Mouse (Mus musculus) kidney, postnatal 4 days (tissue): Measurements from ENCODE around the gene Rbm31y.
"Not testable (repeated sequence)": the region's sequence is repeated elsewhere in the genome, so short reads cannot be mapped to it uniquely, and the experiment has no call there.

Source experiments
- DNase-seq, 2 experiments: peaks; one replicate each; pipeline ENCODE4 v3.0.0; 2021; ENCODE audit warnings: mixed read lengths in 2 of 2

Gene Rbm31y

DNA sequence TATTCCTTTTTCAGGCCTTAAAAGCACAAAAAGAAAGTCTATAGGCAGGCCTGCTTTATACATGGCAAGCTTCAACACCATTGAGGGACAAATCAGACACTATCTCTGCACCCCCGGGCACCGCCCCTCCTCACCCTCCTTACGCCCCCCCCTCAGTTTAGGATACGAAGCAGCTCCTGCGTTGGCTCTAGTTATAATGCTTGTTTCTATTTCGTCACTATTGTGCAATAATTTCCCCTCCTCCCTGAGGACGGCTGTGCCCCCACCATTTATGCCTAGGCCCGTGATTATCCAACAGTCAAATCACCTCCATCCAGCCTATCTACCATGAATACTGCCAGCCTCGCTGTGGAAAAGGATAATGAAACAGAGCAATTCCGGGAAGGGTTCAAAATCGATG lies at the start of gene Rbm31y:
Gene Rbm31y, plus strand, starts transcription at position 301 of the 400 bp plus-strand sequence.
- not testable (repeated sequence) for DNase-seq
